ENCODE assay signal across 16 mouse cellular contexts in genomic region chr16:86117959-86118358, GRCm38 (mm10).
"Had no signal": no experiment of that assay in that cellular context is flagged by ENCODE, and none has a peak within 500 bp of the region (broad histone marks: within the 10 kb centered on the region; RNA-seq: fewer than 3 reads in every experiment).

No protein-coding gene starts in this region.

- H3K4me1 ChIP-seq: neural tube, embryonic 13.5 days; neural tube, embryonic 15.5 days; stomach, embryonic 15.5 days had no signal

- DNase-seq: retina, postnatal 1 day; right cerebral cortex, adult 18-20 months; right cerebral cortex, postnatal 14 days; right cerebral cortex, postnatal 25 days; right cerebral cortex, postnatal 4 days; spleen, adult 18-20 months; thymus, adult 18-20 months; thymus, adult 2 months; thymus, postnatal 14 days; thymus, postnatal 25 days; thymus, postnatal 36 days; thymus, postnatal 4 days had no signal

- H3K27me3 ChIP-seq: neural tube, embryonic 13.5 days; neural tube, embryonic 15.5 days; stomach, embryonic 15.5 days had no signal

- H3K36me3 ChIP-seq: neural tube, embryonic 13.5 days; neural tube, embryonic 15.5 days; stomach, embryonic 15.5 days had no signal

- H3K9me3 ChIP-seq: neural tube, embryonic 13.5 days; neural tube, embryonic 15.5 days; stomach, embryonic 15.5 days had no signal

- H3K4me3 ChIP-seq: neural tube, embryonic 13.5 days; neural tube, embryonic 15.5 days; stomach, embryonic 15.5 days had no signal

- H3K9ac ChIP-seq: neural tube, embryonic 13.5 days; neural tube, embryonic 15.5 days; stomach, embryonic 15.5 days had no signal

- H3K4me2 ChIP-seq: neural tube, embryonic 13.5 days; neural tube, embryonic 15.5 days; stomach, embryonic 15.5 days had no signal

- H3K27ac ChIP-seq: neural tube, embryonic 13.5 days; neural tube, embryonic 15.5 days; stomach, embryonic 15.5 days; stomach, postnatal 0 days had no signal
